Mouse (Mus musculus): ENCODE measurements around the gene Gm9918.

DNA sequence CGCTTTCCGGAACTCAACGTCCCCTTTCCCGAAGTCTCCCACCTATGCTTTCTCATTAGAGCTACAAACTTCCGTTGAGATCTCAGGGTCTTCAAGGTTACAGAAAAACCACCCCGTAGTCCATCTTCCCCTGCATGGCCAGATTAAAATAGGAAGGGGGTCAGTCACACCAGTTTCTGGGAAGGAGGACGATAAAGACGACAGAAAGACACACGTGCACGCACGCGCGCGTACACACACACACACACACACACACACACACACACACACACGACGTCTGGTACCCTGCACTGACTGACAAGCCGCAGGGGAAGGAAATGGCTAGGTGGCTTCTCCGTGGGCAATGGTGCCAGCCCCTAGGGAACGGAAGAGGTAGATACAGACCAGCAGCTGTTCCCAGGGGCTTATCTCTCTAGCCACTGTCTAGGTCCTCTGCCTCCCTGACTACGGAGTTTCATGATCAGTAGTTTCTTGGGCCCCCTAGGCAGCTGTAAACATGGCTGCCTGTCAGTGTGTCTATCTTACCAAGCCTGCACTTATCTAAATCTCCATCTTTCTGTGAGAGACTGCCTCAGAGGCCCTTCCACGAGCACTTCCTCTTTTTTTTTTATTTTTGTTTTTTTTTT, 45.3 kb upstream of the Gm9918 start:
- TF ChIP-seq CTCF (IDR thresholded peaks at IDR 0.05; ENCODE audit: low read depth, low read length) (no peak), POLR2A (IDR thresholded peaks at IDR 0.05; ENCODE audit: borderline replicate concordance, low read depth, low read length) (no peak)
